Mouse (Mus musculus) layer of hippocampus, postnatal 36 days (tissue): Measurements from ENCODE around the gene Srpk1. TPM values are rescaled to one million over a fixed set of nuclear protein-coding genes. Genes with fewer than 3 reads are reported as not detected.

Experiments used
- DNase-seq, 2 experiments: peaks; one replicate each; pipeline ENCODE4 v3.0.0; 2022
- microRNA-seq, 2 experiments: library from miRNA; unstranded; fragments of <30 nt; microRNA quantifications; one replicate each; pipeline ENCODE4 v1.2.0; 2021
- total RNA-seq, 2 experiments: library from RNA; stranded (reverse); gene quantifications; 2 replicates each; pipeline ENCODE4 v1.2.3; 2021

Gene Srpk1
- total RNA-seq, 2 experiments from 2014 or later, result 77.8 to 83.3 TPM

GRCm38 (mm10) chr17:28553040-28553793 is 69.3 kb downstream of the Srpk1 start:
- peak; percentile 64 to 72 for DNase-seq

DNA sequence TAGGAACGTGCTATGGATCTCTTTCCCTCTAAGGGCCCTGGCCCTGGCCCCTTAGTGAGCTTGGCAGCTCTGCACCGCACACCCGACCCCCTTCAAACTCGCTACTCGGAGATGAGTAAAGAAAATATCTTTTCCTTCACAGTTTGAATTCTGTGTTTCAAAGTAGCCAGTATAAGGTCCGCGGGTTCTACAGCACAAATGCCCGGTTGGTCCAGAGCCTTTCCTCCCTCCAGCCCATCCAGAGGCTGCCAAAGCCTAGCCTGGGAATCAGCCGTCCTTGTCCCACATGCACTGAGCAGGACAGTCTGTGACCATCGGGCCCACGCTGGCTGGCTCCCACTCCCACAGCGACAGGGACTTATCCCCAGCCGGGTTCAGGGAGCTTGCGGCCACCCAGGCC is 73.4 kb downstream of the Srpk1 start, which contains the start of gene Clpsl2:
Gene Clpsl2 (plus strand): TSS at position 301 of the 400 bp plus-strand sequence.
- no peak for DNase-seq

GRCm38 (mm10) chr17:28548550-28548949 is 74.0 kb downstream of the Srpk1 start:
- no peak for DNase-seq

- DNase-seq, result no peak
These were observed 75.6 kb downstream of the Srpk1 start for GRCm38 (mm10) chr17:28546925-28547324.

- DNase-seq, result no peak
These were observed 84.6 kb downstream of the Srpk1 start for GRCm38 (mm10) chr17:28537881-28538280.

Small RNAs within 50 kb of the gene (microRNA-seq; reads per million reads assigned to microRNA genes)
- 0 to 0.21 reads per million in 2 experiments for gene Mir6969

Other genes starting within 250 kb of the Srpk1 start
- 10 to 100 TPM; 67.0 to 92.3 TPM for gene Fkbp5, start 105.2 kb downstream of the Srpk1 start, total RNA-seq
- gene Armc12, start 91.9 kb downstream of the Srpk1 start, total RNA-seq, result not detected
- not detected for gene Clpsl2, start 73.3 kb downstream of the Srpk1 start, total RNA-seq
- gene Clps, start 61.9 kb downstream of the Srpk1 start, total RNA-seq, result not detected
- 1 to 10 TPM; 3.6 to 4.0 TPM for gene Lhfpl5, start 47.1 kb downstream of the Srpk1 start, total RNA-seq
- 1 to 10 TPM; 3.7 to 6.4 TPM for gene Slc26a8, start 67.5 kb upstream of the Srpk1 start, total RNA-seq
- 10 to 100 TPM; 76.7 to 78.8 TPM for gene Mapk14, start 68.6 kb upstream of the Srpk1 start, total RNA-seq
- gene AC170998.1, start 103.4 kb upstream of the Srpk1 start, total RNA-seq, result 1 to 10 TPM; 1.4 to 1.8 TPM
- gene Mapk13, start 146.6 kb upstream of the Srpk1 start, total RNA-seq, result 1 to 10 TPM in 1 of 2 experiments, under 1 TPM in 1; 0.60 to 1.1 TPM
- 10 to 100 TPM; 39.4 to 45.4 TPM for gene Brpf3, start 178.4 kb upstream of the Srpk1 start, total RNA-seq
- gene Pnpla1, start 235.7 kb upstream of the Srpk1 start, total RNA-seq, result under 1 TPM; 0.38 to 0.42 TPM